Mouse (Mus musculus): ENCODE measurements around the gene Ccdc66. TPM values are rescaled to one million over a fixed set of nuclear protein-coding genes. Genes with fewer than 3 reads are reported as not detected.
A peak's percentile ranks its signal among the peaks of the same experiment; 100 is the strongest.

The Ccdc66 gene
- total RNA-seq (2021): 1 to 10 TPM; 6.7 to 8.4 TPM
- long read RNA-seq, experiment 1, full-length matches to known transcripts: 2 of 3 reads
- long read RNA-seq, experiment 1, partial matches to known transcripts: 0 of 3 reads
- long read RNA-seq, experiment 1, other reads (novel, unspliced or antisense): 1 of 3 reads
- long read RNA-seq, experiment 2, full-length matches to known transcripts: 1 of 3 reads
- long read RNA-seq, experiment 2, partial matches to known transcripts: 1 of 3 reads
- long read RNA-seq, experiment 2, other reads (novel, unspliced or antisense): 1 of 3 reads

DNA sequence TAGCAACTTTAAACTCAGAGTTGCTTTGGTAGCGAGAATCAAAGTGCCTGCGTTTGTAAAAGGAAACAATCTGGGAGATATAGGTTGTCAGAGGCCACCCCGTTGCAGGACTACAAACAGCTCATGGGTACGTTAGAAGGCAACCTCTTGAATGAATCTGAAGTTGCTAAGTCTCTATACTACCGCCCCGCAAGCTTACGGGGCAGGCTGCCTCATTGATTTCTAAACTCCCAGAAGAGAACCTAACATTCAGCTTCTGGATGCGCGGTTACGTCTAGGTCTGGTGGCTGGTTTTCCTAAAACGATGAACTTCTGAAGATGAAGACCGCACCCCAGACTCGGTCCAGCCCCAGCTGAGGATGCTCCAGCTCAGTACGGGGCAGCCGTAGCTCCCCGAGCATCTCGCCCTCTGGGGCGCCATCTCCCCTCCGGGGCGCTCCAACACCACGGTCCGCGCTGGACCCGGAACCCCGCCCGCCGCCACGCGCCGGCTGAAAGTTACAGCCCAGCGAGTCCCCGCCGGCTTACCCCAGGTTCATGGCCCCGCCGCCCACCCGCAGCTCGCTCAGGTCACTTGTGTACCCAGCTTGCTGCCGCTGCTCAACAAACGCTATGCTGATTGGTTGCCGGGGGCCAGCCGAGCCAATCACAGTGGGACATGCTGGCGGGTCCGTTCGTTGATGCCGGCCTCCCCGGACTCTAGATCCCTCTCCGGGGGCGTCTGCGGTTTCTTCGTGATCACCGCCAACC lies at the start of gene Ccdc66:
TSS of gene Ccdc66 (minus strand) at position 567 of the 750 bp plus-strand sequence.
- DNase-seq: peak; percentile 95 to 100
- intact Hi-C loops (cut with DNase I): no loop called here

GRCm38 (mm10) chr14:27543838-27544426 lies 35.7 kb upstream of the Ccdc66 start:
- intact Hi-C loops (cut with DNase I): no loop called here

GRCm38 (mm10) chr14:27536441-27536840 lies 28.2 kb upstream of the Ccdc66 start:
- intact Hi-C loops (cut with DNase I): no loop called here
- DNase-seq: no peak

More at GRCm38 (mm10) chr14:27543838-27544426, 35.7 kb upstream of the Ccdc66 start:
- no peak for DNase-seq

GRCm38 (mm10) chr14:27524541-27524940 lies 16.3 kb upstream of the Ccdc66 start:
- intact Hi-C loops (cut with DNase I): no loop called here
- DNase-seq: no peak

GRCm38 (mm10) chr14:27508644-27509301 lies 513 bp upstream of the Ccdc66 start:
- DNase-seq: no peak
- intact Hi-C loops (cut with DNase I): no loop called here

GRCm38 (mm10) chr14:27501096-27501495 lies 7.2 kb downstream of the Ccdc66 start:
- intact Hi-C loops (cut with DNase I): no loop called here

DNA sequence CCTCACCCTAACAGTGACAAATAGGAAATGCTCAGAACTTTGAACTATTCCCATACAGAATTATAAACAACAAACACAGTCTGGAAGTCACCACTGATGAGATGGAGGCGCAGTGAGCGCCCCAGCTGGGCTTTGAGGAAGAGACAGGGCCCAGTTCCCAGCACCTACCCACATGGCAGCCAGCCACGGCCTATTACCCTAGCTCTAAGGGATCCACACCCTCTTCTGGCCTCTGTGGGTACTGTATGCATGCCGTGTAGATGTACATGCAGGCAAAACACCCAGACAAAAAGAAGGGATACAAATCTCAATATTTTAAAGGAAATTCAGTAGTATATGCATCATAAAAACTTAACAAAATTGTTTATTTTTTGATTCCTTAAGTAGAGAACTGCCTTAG lies 14.7 kb downstream of the Ccdc66 start:
- intact Hi-C loops (cut with DNase I): no loop called here
- no peak for DNase-seq

More at GRCm38 (mm10) chr14:27501096-27501495, 7.2 kb downstream of the Ccdc66 start:
- DNase-seq: no peak

DNA sequence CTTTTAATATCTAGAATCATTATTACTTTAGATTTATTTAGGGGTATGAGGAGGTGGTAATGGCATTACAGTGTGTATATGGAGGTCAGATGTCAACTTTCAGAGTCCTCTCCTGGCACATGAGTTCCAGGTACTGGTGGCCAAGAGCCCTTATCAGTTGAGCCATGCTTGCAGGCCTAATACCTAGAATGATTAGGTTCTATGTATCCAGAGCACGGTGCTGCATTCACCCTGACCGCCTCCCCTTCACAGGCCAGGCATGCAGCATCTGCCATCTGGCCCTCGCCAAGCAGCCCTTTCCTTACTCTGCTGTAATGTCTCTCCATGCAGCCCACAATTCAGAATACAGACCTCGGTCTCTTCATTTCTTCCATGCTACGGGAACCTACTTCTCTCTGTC lies 16.9 kb downstream of the Ccdc66 start:
- intact Hi-C loops (cut with DNase I): no loop called here
- DNase-seq: no peak

- DNase-seq: no peak
- intact Hi-C loops (cut with DNase I): no loop called here
Measured at GRCm38 (mm10) chr14:27446963-27447362, 61.3 kb downstream of the Ccdc66 start.

DNA sequence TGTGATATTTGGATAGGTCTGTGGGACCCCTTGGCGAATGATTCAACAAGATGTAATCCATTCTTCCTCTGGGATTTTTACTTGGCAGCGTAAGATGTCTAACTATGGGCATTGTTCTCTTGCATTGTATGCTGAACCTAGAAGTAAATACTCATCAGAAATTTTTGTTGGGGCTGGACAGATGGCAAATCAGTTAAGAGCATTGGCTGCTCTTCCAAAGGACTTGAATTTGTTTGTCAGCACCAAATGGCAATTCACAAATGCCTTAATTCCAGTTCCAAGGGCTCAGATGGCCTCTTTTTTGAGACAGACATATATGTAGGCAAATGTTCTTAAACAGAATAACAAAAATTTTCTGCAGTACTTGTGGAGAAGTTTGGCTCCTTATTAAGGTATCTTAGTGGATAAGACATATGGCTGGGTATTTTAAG lies 63.4 kb downstream of the Ccdc66 start:
- DNase-seq: no peak
- intact Hi-C loops (cut with DNase I): no loop called here

DNA sequence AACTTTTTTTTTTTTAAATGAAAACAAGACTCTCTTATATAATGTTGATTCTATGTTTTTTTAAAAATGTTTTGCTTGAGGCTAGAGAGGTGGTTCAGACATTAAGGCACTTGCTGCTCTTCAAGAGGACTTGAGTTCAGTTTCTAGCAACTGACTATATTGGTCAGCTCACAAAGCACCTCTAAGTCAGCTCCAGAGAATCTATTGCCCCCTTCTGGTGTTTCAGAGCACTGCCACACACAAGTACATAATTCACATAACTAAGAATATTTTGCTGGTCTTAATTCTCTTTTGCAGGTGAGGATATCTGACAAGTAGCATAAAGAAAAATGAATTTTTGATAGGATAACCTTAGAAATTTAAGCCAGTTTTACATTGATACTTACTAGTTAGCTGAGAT lies 67.3 kb downstream of the Ccdc66 start:
- intact Hi-C loops (cut with DNase I): no loop called here
- DNase-seq: no peak

- DNase-seq: no peak
- intact Hi-C loops (cut with DNase I): no loop called here
Measured at GRCm38 (mm10) chr14:27436826-27437225, 71.4 kb downstream of the Ccdc66 start.

GRCm38 (mm10) chr14:27436116-27436515 lies 72.1 kb downstream of the Ccdc66 start:
- intact Hi-C loops (cut with DNase I): no loop called here
- DNase-seq: no peak

- intact Hi-C loops (cut with DNase I): no loop called here
- no peak for DNase-seq
Measured at GRCm38 (mm10) chr14:27432064-27432463, 76.2 kb downstream of the Ccdc66 start.

Other genes with a start within 250 kb of the Ccdc66 start
- 1 to 10 TPM; 4.5 to 4.9 TPM for gene Fam208a, start 79.6 kb downstream of the Ccdc66 start, total RNA-seq (2021)
- under 1 TPM; 0.52 to 0.66 TPM for gene Erc2, start 114.0 kb upstream of the Ccdc66 start, total RNA-seq (2021)